Mouse (Mus musculus) limb, embryonic 12.5 days (tissue): ENCODE data around the gene Ppib. TPM values are rescaled to one million over a fixed set of nuclear protein-coding genes. Genes with fewer than 3 reads are reported as not detected.

Experiments
- ATAC-seq: fragments of 200-750 bp; cut with Nextera tagmentation; 2 replicates; pipeline ENCODE4 v1.8.0; 2017; ENCODE audit warnings: low read depth, moderate TSS enrichment; ENCODE audit not compliant: insufficient number of reproducible peaks, insufficient read depth, low FRiP score, low TSS enrichment
- H3K27ac ChIP-seq: fragments of 300-500 bp; sonication (generic); 2 replicates; pipeline ENCODE4 v1.5.1; 2016; ENCODE audit warnings: mild to moderate bottlenecking, moderate library complexity
- H3K27me3 ChIP-seq: fragments of 300-500 bp; sonication (generic); 2 replicates; pipeline ENCODE4 v1.6.1; 2016; ENCODE audit warnings: mild to moderate bottlenecking, moderate library complexity
- H3K36me3 ChIP-seq: fragments of 300-500 bp; sonication (generic); 2 replicates; pipeline ENCODE4 v1.6.1; 2016; ENCODE audit warnings: mild to moderate bottlenecking, moderate library complexity
- H3K4me1 ChIP-seq: fragments of 300-500 bp; sonication (generic); replicated peaks from 2 replicates; pipeline ENCODE4 v1.6.1; 2016
- H3K4me2 ChIP-seq: fragments of 300-500 bp; sonication (generic); 2 replicates; pipeline ENCODE4 v1.6.1; 2016; ENCODE audit warnings: mild to moderate bottlenecking, moderate library complexity
- H3K4me3 ChIP-seq: fragments of 300-500 bp; sonication (generic); replicated peaks from 2 replicates; pipeline ENCODE4 v1.5.1; 2016; ENCODE audit warnings: mild to moderate bottlenecking
- H3K9ac ChIP-seq: fragments of 300-500 bp; sonication (generic); replicated peaks from 2 replicates; pipeline ENCODE4 v1.6.1; 2016; ENCODE audit warnings: mild to moderate bottlenecking, moderate library complexity
- H3K9me3 ChIP-seq: fragments of 300-500 bp; sonication (generic); 2 replicates; pipeline ENCODE4 v1.6.1; 2016; ENCODE audit warnings: mild to moderate bottlenecking, moderate library complexity
- WGBS: fragments of 180-500 bp; shearing (Covaris S2); methylation state at CpG from one replicate; pipeline ENCODE4 v1.1.7; 2016; 5-methylcytosine and 5-hydroxymethylcytosine counted together
- polyA plus RNA-seq: library from polyadenylated mRNA; unstranded; fragments of >200 nt; fragmentation: Nextera tagmentation; extraction: Ambion mirVana; gene quantifications from 2 replicates; pipeline ENCODE4 v1.2.1, GENCODE M21; 2016

Gene Ppib
- polyA plus RNA-seq, 1 experiment from 2014 or later: 527 TPM

GRCm38 (mm10) chr9:66102668-66103067 is 42.6 kb downstream of the Ppib start:
- Histone ChIP-seq H3K9me3 (no peaks in the 10 kb centered on the region), H3K4me3 (no peak overlapping the region), H3K4me1 (no peaks in the 10 kb centered on the region), H3K27ac (no peak overlapping the region), H3K4me2 (no peak overlapping the region), H3K36me3 (peaks cover 87% of the 10 kb centered on the region), H3K9ac (no peak overlapping the region), H3K27me3 (no peaks in the 10 kb centered on the region)
- WGBS: 91% methylated on average over 6 of the region's 6 CpGs
- no peak for ATAC-seq

GRCm38 (mm10) chr9:66104601-66105000 is 44.6 kb downstream of the Ppib start:
- H3K4me3 ChIP-seq: no peak overlapping the region
- peaks cover 94% of the 10 kb centered on the region for H3K36me3 ChIP-seq
- H3K9me3 ChIP-seq: no peaks in the 10 kb centered on the region
- no peak overlapping the region for H3K9ac ChIP-seq
- ATAC-seq: no peak
- H3K27me3 ChIP-seq: no peaks in the 10 kb centered on the region
- no peak overlapping the region for H3K27ac ChIP-seq
- no peak overlapping the region for H3K4me2 ChIP-seq
- 94% methylated on average over 4 of the region's 4 CpGs for WGBS
- H3K4me1 ChIP-seq: no peaks in the 10 kb centered on the region

- Histone ChIP-seq H3K4me2 (no peak overlapping the region), H3K4me3 (no peak overlapping the region), H3K36me3 (peaks cover 90% of the 10 kb centered on the region), H3K9ac (no peak overlapping the region), H3K9me3 (no peaks in the 10 kb centered on the region), H3K27ac (no peak overlapping the region), H3K27me3 (no peaks in the 10 kb centered on the region), H3K4me1 (0 out of 2 replicates have a peak, but pooled peaks cover 2% of the 10 kb centered on the region)
- ATAC-seq: no peak
- 91% methylated on average over 8 of the region's 8 CpGs for WGBS
Observed at GRCm38 (mm10) chr9:66105168-66105567, 45.1 kb downstream of the Ppib start.

GRCm38 (mm10) chr9:66109574-66109973 is 49.6 kb downstream of the Ppib start:
- no peak overlapping the region for H3K4me3 ChIP-seq
- no peaks in the 10 kb centered on the region for H3K9me3 ChIP-seq
- no peak overlapping the region for H3K27ac ChIP-seq
- no peak overlapping the region for H3K9ac ChIP-seq
- no peak overlapping the region for H3K4me2 ChIP-seq
- 97% methylated on average over 1 of the region's 1 CpGs for WGBS
- 0 out of 2 replicates have a peak, but pooled peaks cover 2% of the 10 kb centered on the region for H3K4me1 ChIP-seq
- H3K36me3 ChIP-seq: peaks cover 66% of the 10 kb centered on the region
- ATAC-seq: no peak
- no peaks in the 10 kb centered on the region for H3K27me3 ChIP-seq

GRCm38 (mm10) chr9:66110126-66110525 is 50.1 kb downstream of the Ppib start:
- H3K4me3 ChIP-seq: no peak overlapping the region
- H3K9ac ChIP-seq: no peak overlapping the region
- WGBS: 69% methylated on average over 8 of the region's 8 CpGs
- 0 out of 2 replicates have a peak, but pooled peaks cover 2% of the 10 kb centered on the region for H3K4me1 ChIP-seq
- H3K27ac ChIP-seq: peak overlapping the region; percentile 30
- ATAC-seq: no peak
- peaks cover 66% of the 10 kb centered on the region for H3K36me3 ChIP-seq
- no peaks in the 10 kb centered on the region for H3K27me3 ChIP-seq
- H3K4me2 ChIP-seq: no peak overlapping the region
- no peaks in the 10 kb centered on the region for H3K9me3 ChIP-seq

GRCm38 (mm10) chr9:66110611-66111379 is 50.8 kb downstream of the Ppib start:
- Histone ChIP-seq H3K27ac (peak overlapping the region; percentile 30; the same call in 1 of the 2 replicates), H3K27me3 (no peaks in the 10 kb centered on the region), H3K9me3 (no peaks in the 10 kb centered on the region), H3K4me2 (no peak overlapping the region), H3K4me3 (no peak overlapping the region), H3K36me3 (peaks cover 65% of the 10 kb centered on the region), H3K4me1 (0 out of 2 replicates have a peak, but pooled peaks cover 2% of the 10 kb centered on the region), H3K9ac (no peak overlapping the region)
- 66% methylated on average over 8 of the region's 8 CpGs for WGBS
- ATAC-seq: no peak

GRCm38 (mm10) chr9:66114341-66114740 is 54.3 kb downstream of the Ppib start:
- peaks cover 37% of the 10 kb centered on the region; the same call in 1 of the 2 replicates for H3K36me3 ChIP-seq
- 0 out of 2 replicates have a peak, but pooled peaks cover 2% of the 10 kb centered on the region for H3K4me1 ChIP-seq
- H3K27ac ChIP-seq: no peak overlapping the region
- 94% methylated on average over 3 of the region's 3 CpGs for WGBS
- no peaks in the 10 kb centered on the region for H3K27me3 ChIP-seq
- no peak for ATAC-seq
- H3K4me2 ChIP-seq: no peak overlapping the region
- H3K4me3 ChIP-seq: no peak overlapping the region
- no peaks in the 10 kb centered on the region for H3K9me3 ChIP-seq
- no peak overlapping the region for H3K9ac ChIP-seq

Other genes starting within 250 kb of the Ppib start
- 8.7 and 9.3 TPM in 2 replicates for gene Zfp609, start 232.7 kb upstream of the Ppib start, polyA plus RNA-seq
- gene Pclaf, start 170.0 kb upstream of the Ppib start, polyA plus RNA-seq: 245 and 259 TPM in 2 replicates
- gene Trip4, start 151.4 kb upstream of the Ppib start, polyA plus RNA-seq: 36.3 and 41.6 TPM in 2 replicates
- gene Csnk1g1, start 151.3 kb upstream of the Ppib start, polyA plus RNA-seq: 16.6 and 18.1 TPM in 2 replicates
- gene Snx22, start 9.5 kb downstream of the Ppib start, polyA plus RNA-seq: 4.6 and 4.9 TPM in 2 replicates
- 126 and 128 TPM in 2 replicates for gene Snx1, start 66.4 kb downstream of the Ppib start, polyA plus RNA-seq
- 172 and 176 TPM in 2 replicates for gene Ciao2a, start 66.4 kb downstream of the Ppib start, polyA plus RNA-seq
- 5.2 and 5.7 TPM in 2 replicates for gene Dapk2, start 98.0 kb downstream of the Ppib start, polyA plus RNA-seq